Mouse (Mus musculus) stomach, embryonic 15.5 days (tissue): ENCODE measurements around the gene Tdp2. TPM values are rescaled to one million over a fixed set of nuclear protein-coding genes. Genes with fewer than 3 reads are reported as not detected.
"Not testable (repeated sequence)": the region's sequence is repeated elsewhere in the genome, so short reads cannot be mapped to it uniquely, and the experiment has no call there.

Experiments
- ATAC-seq: fragments of 200-750 bp; cut with Nextera tagmentation; 2 replicates; pipeline ENCODE4 v1.8.0; 2017; ENCODE audit warnings: low read depth, moderate number of reproducible peaks, moderate TSS enrichment; ENCODE audit not compliant: insufficient read depth, low FRiP score
- H3K27ac ChIP-seq: fragments of 300-500 bp; sonication (generic); 2 replicates; pipeline ENCODE4 v1.5.1; 2015; ENCODE audit warnings: mild to moderate bottlenecking, inconsistent platforms
- H3K27me3 ChIP-seq: fragments of 300-500 bp; sonication (generic); replicated peaks from 2 replicates; pipeline ENCODE4 v1.6.1; 2015; ENCODE audit warnings: inconsistent platforms
- H3K36me3 ChIP-seq: fragments of 300-500 bp; sonication (generic); 2 replicates; pipeline ENCODE4 v1.6.1; 2015; ENCODE audit warnings: inconsistent platforms
- H3K4me1 ChIP-seq: fragments of 300-500 bp; sonication (generic); 2 replicates; pipeline ENCODE4 v1.6.1; 2015; ENCODE audit warnings: inconsistent platforms
- H3K4me2 ChIP-seq: fragments of 300-500 bp; sonication (generic); 2 replicates; pipeline ENCODE4 v1.6.1; 2015; ENCODE audit warnings: mild to moderate bottlenecking, inconsistent platforms
- H3K4me3 ChIP-seq: fragments of 300-500 bp; sonication (generic); replicated peaks from 2 replicates; pipeline ENCODE4 v1.5.1; 2015; ENCODE audit warnings: inconsistent platforms
- H3K9ac ChIP-seq: fragments of 300-500 bp; sonication (generic); 2 replicates; pipeline ENCODE4 v1.6.1; 2015; ENCODE audit warnings: inconsistent platforms
- H3K9me3 ChIP-seq: fragments of 300-500 bp; sonication (generic); 2 replicates; pipeline ENCODE4 v1.6.1; 2016; ENCODE audit warnings: inconsistent platforms
- WGBS: fragments of 180-500 bp; shearing (Covaris S2); methylation state at CpG from one replicate; pipeline ENCODE4 v1.1.7; 2015; 5-methylcytosine and 5-hydroxymethylcytosine counted together
- polyA plus RNA-seq: library from polyadenylated mRNA; unstranded; fragments of >200 nt; fragmentation: Nextera tagmentation; extraction: Ambion mirVana; gene quantifications from 2 replicates; pipeline ENCODE4 v1.2.1, GENCODE M21; 2015

Tdp2 gene
- polyA plus RNA-seq, 1 experiment from 2014 or later = 52.3 TPM

GRCm38 (mm10) chr13:24830756-24831352, 625 bp upstream of the Tdp2 start:
- Histone ChIP-seq H3K9me3 (no peaks in the 10 kb centered on the region), H3K4me2 (peak overlapping the region; percentile 70), H3K27me3 (no peaks in the 10 kb centered on the region), H3K4me3 (peak overlapping the region; percentile 96), H3K9ac (peak overlapping the region; percentile 48), H3K4me1 (peaks cover 17% of the 10 kb centered on the region), H3K36me3 (no peaks in the 10 kb centered on the region), H3K27ac (peak overlapping the region; percentile 82)
- ATAC-seq = no peak
- WGBS = 1% methylated on average over 20 of the region's 20 CpGs

GRCm38 (mm10) chr13:24832131-24832810, 792 bp downstream of the Tdp2 start:
- no peaks in the 10 kb centered on the region for H3K27me3 ChIP-seq
- peak overlapping the region; percentile 99 for H3K9ac ChIP-seq
- peak overlapping the region; percentile 75 for H3K4me2 ChIP-seq
- peak overlapping the region; percentile 97 for H3K27ac ChIP-seq
- H3K36me3 ChIP-seq = no peaks in the 10 kb centered on the region
- H3K9me3 ChIP-seq = no peaks in the 10 kb centered on the region
- no peak for ATAC-seq
- peaks cover 17% of the 10 kb centered on the region for H3K4me1 ChIP-seq
- peak overlapping the region; percentile 96 for H3K4me3 ChIP-seq
- WGBS = 2% methylated on average over 21 of the region's 21 CpGs

- H3K4me1 ChIP-seq = peaks cover 17% of the 10 kb centered on the region
- ATAC-seq = no peak
- H3K27ac ChIP-seq = no peak overlapping the region
- no peaks in the 10 kb centered on the region for H3K36me3 ChIP-seq
- H3K9ac ChIP-seq = peak overlapping the region; percentile 99
- H3K4me3 ChIP-seq = peak overlapping the region; percentile 96
- no peaks in the 10 kb centered on the region for H3K9me3 ChIP-seq
- H3K27me3 ChIP-seq = no peaks in the 10 kb centered on the region
- 21% methylated on average over 2 of the region's 2 CpGs for WGBS
- peak overlapping the region; percentile 75 for H3K4me2 ChIP-seq
Observed at GRCm38 (mm10) chr13:24832811-24833155, 1.3 kb downstream of the Tdp2 start.

- H3K4me1 ChIP-seq = peaks cover 14% of the 10 kb centered on the region; the same call in 1 of the 2 replicates
- H3K27me3 ChIP-seq, H3K4me2 ChIP-seq, H3K9ac ChIP-seq, H3K4me3 ChIP-seq, H3K27ac ChIP-seq, H3K9me3 ChIP-seq, H3K36me3 ChIP-seq, ATAC-seq: not testable (repeated sequence)
- WGBS = 90% methylated on average over 8 of the region's 8 CpGs
Observed at GRCm38 (mm10) chr13:24837765-24838164, 6.3 kb downstream of the Tdp2 start.

GRCm38 (mm10) chr13:24839831-24840230, 8.4 kb downstream of the Tdp2 start:
- H3K27ac ChIP-seq = no peak overlapping the region
- H3K9ac ChIP-seq = no peak overlapping the region
- H3K9me3 ChIP-seq = no peaks in the 10 kb centered on the region
- H3K27me3 ChIP-seq = no peaks in the 10 kb centered on the region
- H3K4me2 ChIP-seq = no peak overlapping the region
- no peak for ATAC-seq
- no peak overlapping the region for H3K4me3 ChIP-seq
- H3K36me3 ChIP-seq = 0 out of 2 replicates have a peak, but pooled peaks cover 7% of the 10 kb centered on the region
- 62% methylated on average over 3 of the region's 3 CpGs for WGBS
- H3K4me1 ChIP-seq = 0 out of 2 replicates have a peak, but pooled peaks cover 5% of the 10 kb centered on the region

GRCm38 (mm10) chr13:24841702-24842101, 10.2 kb downstream of the Tdp2 start:
- H3K27ac ChIP-seq = no peak overlapping the region
- H3K9ac ChIP-seq = no peak overlapping the region
- WGBS = 67% methylated on average over 3 of the region's 3 CpGs
- 0 out of 2 replicates have a peak, but pooled peaks cover 6% of the 10 kb centered on the region for H3K4me1 ChIP-seq
- no peaks in the 10 kb centered on the region for H3K9me3 ChIP-seq
- no peak overlapping the region for H3K4me2 ChIP-seq
- H3K27me3 ChIP-seq = no peaks in the 10 kb centered on the region
- ATAC-seq = no peak
- no peak overlapping the region for H3K4me3 ChIP-seq
- H3K36me3 ChIP-seq = 0 out of 2 replicates have a peak, but pooled peaks cover 7% of the 10 kb centered on the region

GRCm38 (mm10) chr13:24844983-24845955, 13.8 kb downstream of the Tdp2 start, which contains the start of gene D130043K22Rik:
D130043K22Rik (plus strand) TSS chr13:24845135.
- Histone ChIP-seq H3K36me3 (0 out of 2 replicates have a peak, but pooled peaks cover 7% of the 10 kb centered on the region), H3K4me2 (peak within 1 kb of the TSS; percentile 75), H3K27me3 (no peaks in the 10 kb centered on the region), H3K27ac (no peak within 1 kb of the TSS), H3K4me3 (peak within 1 kb of the TSS; percentile 38), H3K9ac (no peak within 1 kb of the TSS), H3K9me3 (no peaks in the 10 kb centered on the region), H3K4me1 (0 out of 2 replicates have a peak, but pooled peaks cover 6% of the 10 kb centered on the region)
- ATAC-seq = peak; percentile 81; the same call in 1 of the 2 replicates
- WGBS = 13% methylated on average over 40 of the region's 40 CpGs

- Histone ChIP-seq H3K4me2 (no peak overlapping the region), H3K27ac (no peak overlapping the region), H3K36me3 (no peaks in the 10 kb centered on the region), H3K4me1 (0 out of 2 replicates have a peak, but pooled peaks cover 6% of the 10 kb centered on the region), H3K9me3 (no peaks in the 10 kb centered on the region), H3K9ac (no peak overlapping the region), H3K27me3 (no peaks in the 10 kb centered on the region), H3K4me3 (no peak overlapping the region)
- no peak for ATAC-seq
- 68% methylated on average over 4 of the region's 4 CpGs for WGBS
Observed at GRCm38 (mm10) chr13:24849318-24849717, 17.8 kb downstream of the Tdp2 start.

- WGBS = 71% methylated on average over 2 of the region's 2 CpGs
- H3K4me1 ChIP-seq = no peaks in the 10 kb centered on the region
- H3K27me3 ChIP-seq = no peaks in the 10 kb centered on the region
- no peak overlapping the region for H3K27ac ChIP-seq
- H3K9ac ChIP-seq = no peak overlapping the region
- H3K36me3 ChIP-seq = no peaks in the 10 kb centered on the region
- no peaks in the 10 kb centered on the region for H3K9me3 ChIP-seq
- no peak overlapping the region for H3K4me2 ChIP-seq
- no peak overlapping the region for H3K4me3 ChIP-seq
- no peak for ATAC-seq
Observed at GRCm38 (mm10) chr13:24851989-24852388, 20.5 kb downstream of the Tdp2 start.

GRCm38 (mm10) chr13:24852570-24852969, 21.1 kb downstream of the Tdp2 start:
- Histone ChIP-seq H3K9me3 (no peaks in the 10 kb centered on the region), H3K27ac (no peak overlapping the region), H3K36me3 (no peaks in the 10 kb centered on the region), H3K4me1 (no peaks in the 10 kb centered on the region), H3K9ac (no peak overlapping the region), H3K4me3 (no peak overlapping the region), H3K27me3 (no peaks in the 10 kb centered on the region), H3K4me2 (no peak overlapping the region)
- ATAC-seq = no peak
- 75% methylated on average over 3 of the region's 3 CpGs for WGBS

GRCm38 (mm10) chr13:24859115-24859514, 27.6 kb downstream of the Tdp2 start:
- no peak overlapping the region for H3K9ac ChIP-seq
- no peaks in the 10 kb centered on the region for H3K4me1 ChIP-seq
- no peak overlapping the region for H3K4me3 ChIP-seq
- no peak for ATAC-seq
- H3K27ac ChIP-seq = no peak overlapping the region
- H3K27me3 ChIP-seq = no peaks in the 10 kb centered on the region
- no peak overlapping the region for H3K4me2 ChIP-seq
- H3K36me3 ChIP-seq = no peaks in the 10 kb centered on the region
- H3K9me3 ChIP-seq = no peaks in the 10 kb centered on the region
